Mouse (Mus musculus) liver, adult (tissue): Measurements from ENCODE around the gene Lrrc4c.

Experiments
- GATA4 ChIP-seq: IDR thresholded peaks from 2 replicates; pipeline ENCODE4 v1.6.1; 2014; ENCODE audit warnings: mild to moderate bottlenecking, low read length; ENCODE audit not compliant: insufficient replicate concordance

Gene Lrrc4c

GRCm38 (mm10) chr2:97497069-97497468 lies 1179.1 kb downstream of the Lrrc4c start:
- TF ChIP-seq GATA4: no peak

DNA sequence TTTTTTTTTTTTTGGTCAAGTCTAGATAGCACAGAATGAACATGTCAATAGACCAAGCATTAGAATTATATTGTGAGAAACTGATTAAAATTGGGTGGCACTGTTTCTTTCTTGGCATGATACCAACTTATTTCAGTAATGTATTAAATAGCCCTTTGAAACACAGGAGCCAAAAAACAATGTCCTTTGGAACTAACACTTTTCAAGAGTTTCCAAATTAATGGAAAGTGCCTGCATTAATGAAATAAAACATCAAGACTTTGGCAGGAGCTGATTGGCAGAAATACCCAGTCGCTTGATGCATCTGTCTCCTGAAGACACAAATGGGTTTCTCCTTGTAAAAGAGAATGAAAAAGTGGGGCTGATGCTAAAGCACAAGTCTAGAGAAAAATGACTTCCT lies 1184.5 kb downstream of the Lrrc4c start:
- no peak for TF ChIP-seq GATA4

DNA sequence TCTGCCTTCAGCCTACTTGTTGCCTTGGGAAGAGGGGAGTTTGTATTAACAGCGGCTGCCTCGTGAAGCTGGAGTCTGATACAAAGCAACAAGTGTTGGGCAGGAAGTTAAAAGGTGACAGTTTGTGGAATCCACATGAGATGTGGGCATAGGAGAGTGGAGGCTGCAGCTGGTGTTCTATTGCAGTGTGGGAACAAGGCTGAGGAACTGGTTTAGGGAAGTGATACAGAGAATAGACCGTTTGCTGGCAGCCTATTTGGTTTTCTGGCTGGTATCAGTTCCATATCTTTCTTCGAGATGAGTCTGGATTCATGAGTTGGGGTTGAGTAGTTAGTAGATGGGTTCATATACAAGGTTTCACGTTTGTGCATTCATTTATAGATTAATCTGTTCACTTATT lies 1186.9 kb downstream of the Lrrc4c start:
- TF ChIP-seq GATA4: no peak

DNA sequence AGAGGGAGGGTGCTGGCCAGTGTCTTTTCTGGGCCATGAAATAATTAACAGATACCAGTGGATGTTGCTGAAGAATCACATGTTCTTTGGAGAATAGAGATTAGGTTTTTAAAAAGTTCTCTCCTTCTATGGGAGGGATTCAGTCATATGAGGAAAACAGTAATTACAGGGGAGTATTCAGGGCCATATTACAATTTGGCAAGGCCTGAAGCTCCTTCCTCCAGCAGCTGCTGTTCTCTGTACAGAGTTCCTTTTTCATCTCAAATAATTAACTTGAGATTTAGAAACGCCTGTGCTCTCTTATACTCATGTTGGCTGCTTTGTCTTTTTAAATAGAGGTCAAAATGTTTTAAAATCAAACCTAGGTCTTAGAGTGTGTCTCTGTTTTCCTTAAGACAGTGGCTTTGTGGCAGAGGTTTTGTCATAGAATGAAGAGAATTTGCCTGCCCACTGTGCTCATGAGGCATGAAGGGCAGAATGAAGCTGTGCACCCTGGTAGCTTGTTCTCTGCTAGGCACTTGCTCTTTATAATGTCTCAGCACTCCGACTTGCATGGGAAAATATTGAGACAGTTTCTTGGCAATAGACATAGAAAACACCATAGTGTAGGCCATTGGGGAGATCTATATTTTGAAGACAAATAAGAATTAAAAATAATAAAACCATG lies 1206.4 kb downstream of the Lrrc4c start:
- no peak for TF ChIP-seq GATA4

- no peak for TF ChIP-seq GATA4
Observed at GRCm38 (mm10) chr2:97525107-97525506, 1207.1 kb downstream of the Lrrc4c start.

DNA sequence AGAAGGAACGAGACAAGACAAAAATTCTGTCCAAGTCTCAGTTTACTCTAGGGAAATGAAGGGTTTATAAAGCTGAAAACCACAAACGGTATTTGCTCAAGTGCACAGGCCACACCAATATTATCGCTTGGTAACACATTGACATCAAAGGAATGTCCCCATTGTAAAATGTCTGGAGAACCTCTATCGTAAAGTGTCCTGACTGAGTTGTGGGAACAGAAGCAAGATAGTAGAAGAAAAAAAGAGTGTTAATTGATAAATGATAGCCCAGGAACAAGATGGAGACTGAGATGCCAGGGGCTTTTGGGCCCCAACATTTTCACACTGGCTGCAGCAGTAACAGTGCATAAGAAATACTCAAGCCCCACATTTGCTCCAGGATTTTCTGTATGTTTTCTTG lies 1212.7 kb downstream of the Lrrc4c start:
- no peak for TF ChIP-seq GATA4

DNA sequence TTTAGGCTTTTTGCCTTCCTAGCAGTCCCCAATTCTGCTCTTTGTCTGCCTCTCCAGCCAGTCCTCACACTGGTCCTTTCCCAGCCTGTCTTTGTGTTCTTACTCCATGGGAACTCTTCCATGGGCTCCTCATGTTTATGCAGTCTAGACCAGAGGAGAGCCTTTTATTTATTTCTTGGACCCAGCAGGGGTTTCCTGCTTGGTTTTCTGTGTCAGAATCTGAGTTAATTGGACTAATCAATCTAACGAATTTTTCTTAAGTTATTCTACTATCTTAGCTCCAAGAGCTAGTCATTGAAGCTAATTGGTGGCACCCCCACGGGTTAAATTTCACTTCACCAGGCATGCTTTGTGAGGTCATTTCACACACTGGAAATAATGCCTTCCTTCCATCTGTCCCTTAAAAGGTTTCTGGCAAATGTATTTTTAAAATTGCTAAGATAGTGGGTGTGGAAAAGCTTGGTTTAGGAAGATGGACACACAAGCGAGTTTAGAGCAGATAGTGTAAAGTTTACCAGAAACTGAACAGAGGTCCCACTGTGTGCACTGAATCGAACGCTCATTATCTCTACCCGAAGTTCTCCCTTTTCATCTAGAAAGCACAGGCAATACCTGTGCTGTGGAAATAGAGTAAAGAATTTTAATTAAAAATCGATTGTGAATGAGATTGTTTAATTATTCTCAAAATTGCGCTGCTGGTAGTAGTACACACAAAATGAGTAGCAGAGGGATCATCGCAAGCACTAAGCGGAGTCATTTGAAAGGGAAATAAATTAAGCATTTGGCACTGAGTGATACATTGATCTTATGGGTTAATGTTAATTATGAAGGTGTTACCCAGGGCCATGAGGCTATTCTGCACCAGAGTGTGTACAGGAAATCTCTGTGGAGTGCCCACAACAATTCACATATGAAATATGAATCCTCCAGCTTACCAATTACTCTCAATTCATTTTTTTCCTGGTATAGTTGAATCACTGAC lies 1226.0 kb downstream of the Lrrc4c start:
- TF ChIP-seq GATA4: no peak

GRCm38 (mm10) chr2:97544673-97545071 lies 1226.7 kb downstream of the Lrrc4c start:
- TF ChIP-seq GATA4: no peak

GRCm38 (mm10) chr2:97545946-97546345 lies 1228.0 kb downstream of the Lrrc4c start:
- TF ChIP-seq GATA4: no peak

DNA sequence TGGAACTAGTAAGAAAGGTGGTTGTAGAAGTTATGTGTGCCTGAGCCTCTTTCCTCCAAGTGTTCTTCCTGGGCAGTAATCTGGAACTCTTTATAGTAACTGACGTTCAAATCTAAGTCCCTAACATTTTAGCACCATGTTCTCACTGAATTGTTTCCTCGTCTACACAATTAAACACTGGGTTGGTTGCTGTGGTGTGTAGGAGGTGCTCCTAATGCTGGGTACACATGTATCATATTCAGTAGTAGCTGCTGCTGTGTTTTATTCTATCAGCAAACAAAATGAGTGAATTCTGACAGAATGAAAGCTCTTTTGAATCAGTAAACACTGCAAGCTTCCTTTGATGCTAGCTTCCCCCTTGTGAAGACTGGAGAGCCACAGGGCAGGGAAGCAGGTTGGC lies 1246.5 kb downstream of the Lrrc4c start:
- TF ChIP-seq GATA4: no peak

- no peak for TF ChIP-seq GATA4
Observed at GRCm38 (mm10) chr2:97568954-97569353, 1251.0 kb downstream of the Lrrc4c start.

- no peak for TF ChIP-seq GATA4
Observed at GRCm38 (mm10) chr2:97574921-97575320, 1257.0 kb downstream of the Lrrc4c start.

DNA sequence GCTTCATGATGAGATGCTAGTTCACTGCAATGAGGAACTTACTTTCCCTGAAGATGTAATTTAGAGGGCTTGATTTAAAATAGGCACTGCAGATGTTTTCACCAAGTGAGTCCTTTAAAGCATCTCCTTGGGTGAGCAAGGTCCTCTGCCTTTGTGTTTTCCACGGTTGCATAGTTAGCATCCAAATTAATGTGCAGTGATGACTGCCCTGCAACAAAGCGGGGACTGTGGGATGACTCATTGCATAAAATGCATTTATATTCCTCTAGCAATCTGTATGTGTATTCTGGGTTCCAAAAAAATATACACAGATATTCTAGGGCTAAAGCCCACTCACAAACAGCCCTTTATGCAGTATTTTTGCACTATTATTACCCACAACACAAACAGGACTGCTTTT lies 1263.2 kb downstream of the Lrrc4c start:
- no peak for TF ChIP-seq GATA4

GRCm38 (mm10) chr2:97586322-97586721 lies 1268.4 kb downstream of the Lrrc4c start:
- no peak for TF ChIP-seq GATA4

GRCm38 (mm10) chr2:97590563-97590962 lies 1272.6 kb downstream of the Lrrc4c start:
- TF ChIP-seq GATA4: no peak

- TF ChIP-seq GATA4: no peak
Observed at GRCm38 (mm10) chr2:97604182-97604581, 1286.2 kb downstream of the Lrrc4c start.

- no peak for TF ChIP-seq GATA4
Observed at GRCm38 (mm10) chr2:97604688-97605215, 1286.8 kb downstream of the Lrrc4c start.

- TF ChIP-seq GATA4: peak; percentile 60; the same call in 1 of the 2 replicates
Observed at GRCm38 (mm10) chr2:97609436-97609835, 1291.5 kb downstream of the Lrrc4c start.
